Mouse (Mus musculus) left cerebral cortex, adult 2 months (tissue): ENCODE data around the gene Tmem144. TPM values are rescaled to one million over a fixed set of nuclear protein-coding genes. Genes with fewer than 3 reads are reported as not detected.

Source experiments
- DNase-seq, 2 experiments: peaks; one replicate each; pipeline ENCODE4 v3.0.0; 2021 to 2022; ENCODE audit warnings: low spot score in 2 of 2, mixed read lengths in 1 of 2; ENCODE audit errors: extremely low spot score in 1 of 2
- H3K27ac ChIP-seq: fragments of 200-600 bp; 2 replicates; pipeline ENCODE4 v1.8.1; 2022
- H3K4me3 ChIP-seq: fragments of 200-600 bp; 2 replicates; pipeline ENCODE4 v1.8.1; 2022
- CTCF ChIP-seq: fragments of 200-600 bp; IDR thresholded peaks from 2 replicates; pipeline ENCODE4 v1.8.1; 2022; ENCODE audit warnings: antibody characterized with exemption, mild to moderate bottlenecking, moderate library complexity
- intact Hi-C: fragments of 180-260 bp; cut with DNase I; formaldehyde crosslinking; loops from one replicate; pipeline ENCODE4 v1.15.1; 2025
- total RNA-seq, 2 experiments: library from RNA; stranded (reverse); gene quantifications; 2 replicates each; pipeline ENCODE4 v1.2.3; 2021

The Tmem144 gene
- total RNA-seq, 2 experiments from 2014 or later: 10.5 to 12.0 TPM

GRCm38 (mm10) chr3:79884761-79885189 is 32.2 kb upstream of the Tmem144 start:
- peak; percentile 88 for TF ChIP-seq CTCF
- intact Hi-C loops: loop anchor here (5.0 kb wide), 2 partner anchors 113 to 648 kb away; no protein-coding TSS in a partner anchor
- Histone ChIP-seq H3K27ac (peak overlapping the region; percentile 64; the same call in 1 of the 2 replicates), H3K4me3 (peak overlapping the region; percentile 28)
- DNase-seq: peak; percentile 62 to 68

GRCm38 (mm10) chr3:79884305-79884704 is 31.7 kb upstream of the Tmem144 start, which contains the start of gene Fam198b:
Gene Fam198b (plus strand): TSS chr3:79884533.
- intact Hi-C loops: loop anchor here (5.0 kb wide), 1 partner anchor 113 kb away; no protein-coding TSS in a partner anchor
- H3K27ac ChIP-seq: peak within 1 kb of the TSS; percentile 64; the same call in 1 of the 2 replicates
- no peak for DNase-seq
- peak within 1 kb of the TSS; percentile 28 for H3K4me3 ChIP-seq
- TF ChIP-seq CTCF: no peak

GRCm38 (mm10) chr3:79883092-79883491 is 30.5 kb upstream of the Tmem144 start:
- intact Hi-C loops: loop anchor here (1.0 to 5.0 kb wide), 2 partner anchors 114 to 175 kb away; no protein-coding TSS in a partner anchor
- TF ChIP-seq CTCF: peak; percentile 89
- DNase-seq: peak; percentile 63 to 70
- H3K27ac ChIP-seq: no peak overlapping the region
- no peak overlapping the region for H3K4me3 ChIP-seq

- no peak for DNase-seq
- Histone ChIP-seq H3K27ac (no peak overlapping the region), H3K4me3 (no peak overlapping the region)
- no peak for TF ChIP-seq CTCF
- intact Hi-C loops: loop anchor here (5.0 kb wide), 1 partner anchor 116 kb away; no protein-coding TSS in a partner anchor
Measured at GRCm38 (mm10) chr3:79881645-79882044, 29.1 kb upstream of the Tmem144 start.

DNA sequence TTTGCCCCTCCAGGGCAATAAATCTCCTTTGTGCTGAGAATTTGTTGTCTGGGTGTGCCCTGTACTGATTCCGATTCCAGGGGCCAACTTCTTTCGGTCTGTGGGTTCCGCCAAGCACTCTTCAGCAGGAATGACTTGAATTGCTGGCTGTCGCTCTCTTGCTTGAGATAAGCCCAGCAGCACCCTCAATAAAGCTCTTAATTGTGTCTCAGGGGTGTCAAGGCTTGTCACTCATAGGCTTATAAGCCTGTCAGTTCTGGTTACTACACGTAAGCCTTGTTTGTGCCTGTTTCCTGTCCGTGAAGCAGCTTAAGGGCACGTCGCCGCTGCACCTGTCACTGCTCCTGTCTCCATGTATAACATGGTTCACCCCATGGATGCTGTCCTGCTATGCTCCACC is 26.7 kb upstream of the Tmem144 start:
- Histone ChIP-seq H3K4me3 (no peak overlapping the region), H3K27ac (peak overlapping the region; percentile 64)
- DNase-seq: no peak
- intact Hi-C loops: no loop called here
- TF ChIP-seq CTCF: no peak

GRCm38 (mm10) chr3:79878350-79878749 is 25.8 kb upstream of the Tmem144 start:
- Histone ChIP-seq H3K4me3 (no peak overlapping the region), H3K27ac (no peak overlapping the region)
- intact Hi-C loops: no loop called here
- TF ChIP-seq CTCF: no peak
- no peak for DNase-seq

- Histone ChIP-seq H3K27ac (no peak overlapping the region), H3K4me3 (no peak overlapping the region)
- TF ChIP-seq CTCF: no peak
- intact Hi-C loops: no loop called here
- DNase-seq: no peak
Measured at GRCm38 (mm10) chr3:79875471-79875870, 22.9 kb upstream of the Tmem144 start.

DNA sequence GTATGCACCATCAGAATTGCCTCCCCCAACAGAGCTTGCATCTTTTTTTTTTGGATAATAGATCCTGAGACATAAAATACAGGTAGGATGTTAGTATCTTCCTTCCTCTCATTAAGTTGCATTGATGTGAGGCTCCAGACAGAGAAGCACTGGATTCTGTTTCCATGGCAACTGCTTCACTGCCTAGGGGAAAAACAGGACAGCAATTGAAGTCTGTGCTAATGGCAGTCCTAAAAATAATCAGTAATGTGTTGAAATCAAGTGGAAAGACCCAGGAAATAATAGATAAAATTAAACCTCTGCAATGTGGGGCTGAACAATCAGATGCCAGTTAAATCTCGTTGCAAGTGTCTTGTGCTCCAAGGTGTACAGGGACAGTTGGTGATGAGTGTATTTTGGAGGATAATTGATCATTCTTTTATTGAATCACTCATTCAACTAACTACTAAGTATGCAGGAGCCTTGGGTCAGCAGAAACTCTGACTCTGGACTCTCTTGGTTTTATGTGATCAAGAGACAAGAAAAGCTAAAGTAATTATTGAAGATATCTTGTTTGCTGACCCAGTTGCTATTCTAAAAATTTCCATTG is 14.6 kb upstream of the Tmem144 start:
- intact Hi-C loops: no loop called here
- DNase-seq: peak in 1 of 2 experiments; percentile 40
- no peak overlapping the region for H3K4me3 ChIP-seq
- H3K27ac ChIP-seq: peak overlapping the region; percentile 84
- TF ChIP-seq CTCF: no peak

GRCm38 (mm10) chr3:79866526-79866925 is 14.0 kb upstream of the Tmem144 start:
- peak overlapping the region; percentile 84 for H3K27ac ChIP-seq
- no peak for DNase-seq
- intact Hi-C loops: no loop called here

DNA sequence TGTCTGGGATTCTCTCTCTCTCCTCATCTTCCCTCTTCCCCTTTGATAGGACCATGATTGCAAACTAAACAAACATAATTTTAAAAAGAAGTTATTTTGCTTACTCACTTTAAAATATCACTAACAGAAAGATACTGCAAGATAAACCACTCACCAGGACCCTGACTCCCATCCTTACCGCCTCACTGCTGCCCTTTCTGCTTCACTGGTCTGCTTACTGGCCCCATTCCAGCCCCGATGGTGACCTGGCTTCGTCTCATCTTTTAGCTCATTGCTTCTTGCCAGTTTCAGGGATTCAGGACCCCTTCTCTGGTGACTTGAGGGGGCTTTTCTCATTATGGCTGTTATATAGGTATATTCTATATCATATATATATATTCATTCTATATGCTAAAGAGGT is 13.5 kb upstream of the Tmem144 start:
- DNase-seq: no peak
- H3K27ac ChIP-seq: peak overlapping the region; percentile 84; the same call in 1 of the 2 replicates
- intact Hi-C loops: no loop called here

More at GRCm38 (mm10) chr3:79866526-79866925, 14.0 kb upstream of the Tmem144 start:
- no peak overlapping the region for H3K4me3 ChIP-seq
- TF ChIP-seq CTCF: no peak; the same call in 1 of the 2 replicates

DNA sequence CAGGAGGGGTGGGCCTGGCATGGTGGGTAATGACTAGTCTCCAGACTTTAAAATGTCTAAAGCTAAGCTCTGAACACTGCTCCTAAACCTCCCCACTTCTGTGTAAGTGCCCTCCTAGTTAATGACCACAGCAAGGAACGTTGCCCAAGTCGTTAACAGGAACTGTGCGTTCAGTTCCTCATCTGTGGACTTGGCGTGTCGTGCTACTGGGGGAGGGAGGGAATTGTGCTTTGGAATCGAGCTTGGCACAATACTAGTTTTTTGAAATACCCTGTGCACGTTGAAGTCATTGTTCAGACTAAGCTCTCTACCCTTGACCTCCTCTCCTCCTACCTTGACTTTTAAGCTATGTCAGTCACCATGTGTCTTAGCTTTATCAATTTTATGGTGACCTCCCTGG is 12.3 kb upstream of the Tmem144 start:
- DNase-seq: no peak
- H3K27ac ChIP-seq: no peak overlapping the region
- no peak for TF ChIP-seq CTCF
- intact Hi-C loops: no loop called here
- no peak overlapping the region for H3K4me3 ChIP-seq

More for the DNA sequence above, 13.5 kb upstream of the Tmem144 start:
- H3K4me3 ChIP-seq: no peak overlapping the region
- TF ChIP-seq CTCF: no peak

GRCm38 (mm10) chr3:79858221-79858620 is 5.6 kb upstream of the Tmem144 start:
- H3K27ac ChIP-seq: no peak overlapping the region
- intact Hi-C loops: loop anchor here (10.0 kb wide), 1 partner anchor 947 kb away; the partner anchor contains the start of gene Gria2

More at GRCm38 (mm10) chr3:79858221-79858620, 5.6 kb upstream of the Tmem144 start:
- no peak for TF ChIP-seq CTCF
- no peak for DNase-seq
- H3K4me3 ChIP-seq: no peak overlapping the region
